Mouse (Mus musculus) hindbrain, embryonic 13.5 days (tissue): ENCODE results near the gene Cetn4. TPM values are rescaled to one million over a fixed set of nuclear protein-coding genes. Genes with fewer than 3 reads are reported as not detected.

Source experiments
- ATAC-seq: fragments of 200-750 bp; cut with Nextera tagmentation; 2 replicates; pipeline ENCODE4 v1.8.0; 2017; ENCODE audit warnings: moderate TSS enrichment; ENCODE audit not compliant: low FRiP score
- H3K27ac ChIP-seq: fragments of 300-500 bp; sonication (generic); 2 replicates; pipeline ENCODE4 v1.5.1; 2015; ENCODE audit warnings: inconsistent platforms, mild to moderate bottlenecking, moderate library complexity
- H3K27me3 ChIP-seq: fragments of 300-500 bp; sonication (generic); 2 replicates; pipeline ENCODE4 v1.6.1; 2015; ENCODE audit warnings: mild to moderate bottlenecking, inconsistent platforms
- H3K36me3 ChIP-seq: fragments of 300-500 bp; sonication (generic); 2 replicates; pipeline ENCODE4 v1.6.1; 2015; ENCODE audit warnings: mild to moderate bottlenecking, inconsistent platforms
- H3K4me1 ChIP-seq: fragments of 300-500 bp; sonication (generic); replicated peaks from 2 replicates; pipeline ENCODE4 v1.6.1; 2015; ENCODE audit warnings: inconsistent platforms
- H3K4me2 ChIP-seq: fragments of 300-500 bp; sonication (generic); 2 replicates; pipeline ENCODE4 v1.6.1; 2015; ENCODE audit warnings: inconsistent platforms, mild to moderate bottlenecking, moderate library complexity
- H3K4me3 ChIP-seq: fragments of 300-500 bp; sonication (generic); 2 replicates; pipeline ENCODE4 v1.5.1; 2015; ENCODE audit warnings: mild to moderate bottlenecking, inconsistent platforms
- H3K9ac ChIP-seq: fragments of 300-500 bp; sonication (generic); 2 replicates; pipeline ENCODE4 v1.6.1; 2015; ENCODE audit warnings: mild to moderate bottlenecking, inconsistent platforms
- H3K9me3 ChIP-seq: fragments of 300-500 bp; sonication (generic); 2 replicates; pipeline ENCODE4 v1.6.1; 2016; ENCODE audit warnings: inconsistent platforms
- WGBS: fragments of 180-500 bp; shearing (Covaris S2); methylation state at CpG from one replicate; pipeline ENCODE4 v1.1.7; 2015; 5-methylcytosine and 5-hydroxymethylcytosine counted together
- polyA plus RNA-seq: library from polyadenylated mRNA; unstranded; fragments of >200 nt; fragmentation: Nextera tagmentation; extraction: Ambion mirVana; gene quantifications from 2 replicates; pipeline ENCODE4 v1.2.1, GENCODE M21; 2015

Cetn4 gene
- polyA plus RNA-seq, 1 experiment from 2014 or later: 4.2 TPM

DNA sequence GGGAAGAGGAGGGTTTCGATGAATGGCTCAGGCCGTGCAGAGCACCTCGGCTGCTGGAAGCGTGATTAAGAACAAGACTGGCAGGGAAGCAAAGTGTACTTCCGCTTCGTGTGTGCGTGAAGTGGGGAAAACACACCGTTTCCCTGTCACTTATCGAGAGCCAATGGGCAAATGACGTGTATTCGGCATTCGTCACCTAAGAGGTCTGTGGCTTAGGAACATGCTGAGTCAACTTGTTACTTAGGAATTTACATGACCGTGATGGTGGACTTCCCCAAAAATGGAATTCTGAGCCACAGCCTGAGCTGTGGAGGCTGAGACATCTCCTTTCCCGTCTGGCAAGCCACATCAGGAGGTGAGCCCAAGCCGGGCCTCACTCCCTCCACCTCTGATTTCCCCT lies 54.7 kb downstream of the Cetn4 start:
- Histone ChIP-seq H3K27me3 (no peaks in the 10 kb centered on the region), H3K4me3 (no peak overlapping the region), H3K4me1 (no peaks in the 10 kb centered on the region), H3K9ac (no peak overlapping the region), H3K4me2 (no peak overlapping the region), H3K27ac (no peak overlapping the region), H3K9me3 (no peaks in the 10 kb centered on the region), H3K36me3 (no peaks in the 10 kb centered on the region)
- 87% methylated on average over 15 of the region's 15 CpGs for WGBS
- no peak for ATAC-seq

Other genes starting within 250 kb of the Cetn4 start
- gene Adad1, start 249.2 kb downstream of the Cetn4 start, polyA plus RNA-seq: 0.05 and 0.48 TPM in 2 replicates
- gene Il2, start 186.7 kb downstream of the Cetn4 start, polyA plus RNA-seq: 0.48 and 0.51 TPM in 2 replicates
- gene Il21, start 80.1 kb downstream of the Cetn4 start, polyA plus RNA-seq: not detected in 2 replicates
- 5.3 and 5.4 TPM in 2 replicates for gene Bbs12, start 154 bp downstream of the Cetn4 start, polyA plus RNA-seq
- 0.34 and 0.53 TPM in 2 replicates for gene Fgf2, start 35.6 kb upstream of the Cetn4 start, polyA plus RNA-seq
- gene Spata5, start 107.2 kb upstream of the Cetn4 start, polyA plus RNA-seq: 30.6 and 38.3 TPM in 2 replicates
- 6.4 and 6.6 TPM in 2 replicates for gene Nudt6, start 107.5 kb upstream of the Cetn4 start, polyA plus RNA-seq